Mouse (Mus musculus): Measurements from ENCODE around the gene Flt1. TPM values are rescaled to one million over a fixed set of nuclear protein-coding genes. Genes with fewer than 3 reads are reported as not detected.
"Not testable (repeated sequence)": the region's sequence is repeated elsewhere in the genome, so short reads cannot be mapped to it uniquely, and the experiment has no call there.

Gene Flt1
- polyA plus RNA-seq, 1 experiment from 2014 or later, result 15.6 TPM

DNA sequence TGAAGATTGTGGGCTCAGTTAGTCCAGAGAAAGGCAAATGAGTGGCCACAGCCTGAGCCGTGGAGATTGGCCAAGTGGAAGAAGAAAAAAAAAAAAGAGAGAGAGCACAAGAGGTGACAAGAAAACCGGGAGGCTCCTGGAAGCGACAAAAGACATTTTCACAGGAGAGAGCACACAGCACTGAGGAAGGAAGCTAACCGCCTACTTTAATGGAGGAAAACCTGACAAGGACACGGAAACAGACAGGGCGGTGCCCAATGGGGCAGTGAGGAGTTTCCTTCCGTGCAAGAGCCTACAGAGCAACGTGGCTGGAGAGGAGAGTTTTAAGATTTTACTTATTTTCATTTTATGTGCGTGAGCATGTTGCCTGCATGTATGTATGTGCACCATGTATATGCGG is 107.6 kb downstream of the Flt1 start:
- no peaks in the 10 kb centered on the region for H3K9me3 ChIP-seq
- WGBS, result 89% methylated on average over 10 of the region's 10 CpGs
- no peaks in the 10 kb centered on the region for H3K36me3 ChIP-seq
- no peaks in the 10 kb centered on the region for H3K4me1 ChIP-seq
- H3K27me3 ChIP-seq (replicated peaks), result no peaks in the 10 kb centered on the region
- no peak overlapping the region for H3K4me2 ChIP-seq (replicated peaks)
- H3K4me3 ChIP-seq, result no peak overlapping the region
- ATAC-seq (ENCODE audit: low FRiP score, low read depth), result no peak
- no peak overlapping the region for H3K27ac ChIP-seq
- H3K9ac ChIP-seq, result no peak overlapping the region

- WGBS, result 63% methylated on average over 3 of the region's 3 CpGs
- Histone ChIP-seq H3K4me2 (replicated peaks) (no peak overlapping the region), H3K27me3 (replicated peaks) (no peaks in the 10 kb centered on the region), H3K9me3 (no peaks in the 10 kb centered on the region), H3K27ac (no peak overlapping the region), H3K9ac (no peak overlapping the region), H3K4me1 (no peaks in the 10 kb centered on the region), H3K4me3 (no peak overlapping the region), H3K36me3 (no peaks in the 10 kb centered on the region)
- ATAC-seq (ENCODE audit: low FRiP score, low read depth), result no peak
Measured at GRCm38 (mm10) chr5:147616450-147616849, 109.4 kb downstream of the Flt1 start.

GRCm38 (mm10) chr5:147614659-147615058 is 111.2 kb downstream of the Flt1 start:
- Histone ChIP-seq H3K9me3 (no peaks in the 10 kb centered on the region), H3K36me3 (no peaks in the 10 kb centered on the region), H3K4me1 (no peaks in the 10 kb centered on the region), H3K27me3 (replicated peaks) (no peaks in the 10 kb centered on the region), H3K4me3 (no peak overlapping the region), H3K9ac (no peak overlapping the region), H3K27ac (no peak overlapping the region), H3K4me2 (replicated peaks) (no peak overlapping the region)
- WGBS, result 85% methylated on average over 6 of the region's 6 CpGs
- no peak for ATAC-seq (ENCODE audit: low FRiP score, low read depth)

DNA sequence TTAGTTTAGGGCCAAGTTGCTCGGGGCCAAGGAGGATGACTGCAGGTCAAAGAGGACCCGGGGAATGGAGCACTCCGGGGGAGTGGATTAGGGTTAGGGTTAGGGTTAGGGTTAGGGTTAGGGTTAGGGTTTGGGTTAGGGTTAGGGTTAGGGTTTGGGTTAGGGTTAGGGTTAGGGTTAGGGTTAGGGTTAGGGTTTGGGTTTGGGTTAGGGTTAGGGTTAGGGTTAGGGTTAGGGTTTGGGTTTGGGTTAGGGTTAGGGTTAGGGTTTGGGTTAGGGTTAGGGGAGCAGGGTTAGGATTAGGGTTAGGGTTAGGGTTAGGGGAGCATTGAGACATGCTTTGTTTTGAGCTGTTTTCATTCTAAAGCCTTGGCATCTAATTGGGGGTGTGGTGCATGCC is 114.5 kb downstream of the Flt1 start:
- H3K4me2 ChIP-seq (replicated peaks); H3K27me3 ChIP-seq (replicated peaks); ATAC-seq (ENCODE audit: low FRiP score, low read depth); H3K36me3 ChIP-seq; H3K4me1 ChIP-seq; H3K4me3 ChIP-seq; H3K9me3 ChIP-seq; H3K27ac ChIP-seq; H3K9ac ChIP-seq: not testable (repeated sequence)
- 86% methylated on average over 3 of the region's 3 CpGs for WGBS

- 86% methylated on average over 13 of the region's 13 CpGs for WGBS
- Histone ChIP-seq H3K27me3 (replicated peaks) (no peaks in the 10 kb centered on the region), H3K9ac (no peak overlapping the region), H3K36me3 (no peaks in the 10 kb centered on the region), H3K27ac (no peak overlapping the region), H3K9me3 (no peaks in the 10 kb centered on the region), H3K4me3 (no peak overlapping the region), H3K4me1 (no peaks in the 10 kb centered on the region), H3K4me2 (replicated peaks) (no peak overlapping the region)
- no peak for ATAC-seq (ENCODE audit: low FRiP score, low read depth)
Measured at GRCm38 (mm10) chr5:147607256-147607975, 118.4 kb downstream of the Flt1 start.

GRCm38 (mm10) chr5:147606751-147607150 is 119.1 kb downstream of the Flt1 start:
- no peak overlapping the region for H3K27ac ChIP-seq
- H3K27me3 ChIP-seq (replicated peaks), result no peaks in the 10 kb centered on the region
- ATAC-seq (ENCODE audit: low FRiP score, low read depth), result no peak
- H3K4me2 ChIP-seq (replicated peaks), result no peak overlapping the region
- H3K4me3 ChIP-seq, result no peak overlapping the region
- 83% methylated on average over 13 of the region's 13 CpGs for WGBS
- H3K36me3 ChIP-seq, result no peaks in the 10 kb centered on the region
- H3K4me1 ChIP-seq, result no peaks in the 10 kb centered on the region
- no peak overlapping the region for H3K9ac ChIP-seq
- H3K9me3 ChIP-seq, result no peaks in the 10 kb centered on the region

GRCm38 (mm10) chr5:147601460-147602360 is 124.1 kb downstream of the Flt1 start:
- no peaks in the 10 kb centered on the region for H3K36me3 ChIP-seq
- no peak overlapping the region for H3K4me3 ChIP-seq
- peaks cover 3% of the 10 kb centered on the region; the same call in 1 of the 2 replicates for H3K4me1 ChIP-seq
- no peak overlapping the region for H3K4me2 ChIP-seq (replicated peaks)
- H3K9me3 ChIP-seq, result no peaks in the 10 kb centered on the region
- no peaks in the 10 kb centered on the region for H3K27me3 ChIP-seq (replicated peaks)
- H3K27ac ChIP-seq, result no peak overlapping the region
- WGBS, result 72% methylated on average over 18 of the region's 18 CpGs
- no peak for ATAC-seq (ENCODE audit: low FRiP score, low read depth)
- H3K9ac ChIP-seq, result no peak overlapping the region

DNA sequence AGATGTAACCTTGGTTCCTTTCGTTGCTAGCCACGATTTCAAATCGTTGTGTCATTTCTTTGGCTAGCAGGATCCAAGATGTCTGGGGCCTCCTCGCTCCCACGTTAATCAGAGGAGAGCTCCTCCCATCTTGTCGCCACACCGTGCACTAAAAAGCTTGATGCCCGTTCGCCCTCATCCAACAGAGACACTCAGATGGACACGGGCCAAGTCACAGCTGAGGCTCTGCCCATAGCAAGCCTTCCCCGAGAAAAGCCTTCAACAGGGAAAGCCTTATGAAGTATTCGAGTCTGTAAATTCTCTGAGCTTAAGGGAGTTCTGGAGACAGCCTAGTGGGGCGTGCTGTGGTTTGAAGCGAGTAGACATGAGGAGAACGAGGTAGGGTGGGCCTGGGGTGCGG is 128.0 kb downstream of the Flt1 start:
- no peaks in the 10 kb centered on the region for H3K36me3 ChIP-seq
- no peak overlapping the region for H3K9ac ChIP-seq
- no peak overlapping the region for H3K4me3 ChIP-seq
- no peak overlapping the region for H3K27ac ChIP-seq
- WGBS, result 81% methylated on average over 16 of the region's 16 CpGs
- no peak for ATAC-seq (ENCODE audit: low FRiP score, low read depth)
- H3K9me3 ChIP-seq, result no peaks in the 10 kb centered on the region
- H3K4me1 ChIP-seq, result peaks cover 3% of the 10 kb centered on the region; the same call in 1 of the 2 replicates
- H3K27me3 ChIP-seq (replicated peaks), result no peaks in the 10 kb centered on the region
- H3K4me2 ChIP-seq (replicated peaks), result no peak overlapping the region

- 0 out of 2 replicates have a peak, but pooled peaks cover 5% of the 10 kb centered on the region for H3K4me1 ChIP-seq
- H3K27me3 ChIP-seq (replicated peaks), result no peaks in the 10 kb centered on the region
- no peaks in the 10 kb centered on the region for H3K9me3 ChIP-seq
- no peak overlapping the region for H3K4me2 ChIP-seq (replicated peaks)
- H3K36me3 ChIP-seq, result no peaks in the 10 kb centered on the region
- H3K9ac ChIP-seq, result no peak overlapping the region
- 52% methylated on average over 12 of the region's 12 CpGs for WGBS
- H3K27ac ChIP-seq, result no peak overlapping the region
- ATAC-seq (ENCODE audit: low FRiP score, low read depth), result no peak
- H3K4me3 ChIP-seq, result no peak overlapping the region
Measured at GRCm38 (mm10) chr5:147589814-147590213, 136.0 kb downstream of the Flt1 start.

GRCm38 (mm10) chr5:147585070-147585469 is 140.7 kb downstream of the Flt1 start:
- WGBS, result 87% methylated on average over 1 of the region's 1 CpGs
- no peaks in the 10 kb centered on the region for H3K36me3 ChIP-seq
- H3K27me3 ChIP-seq (replicated peaks), result no peaks in the 10 kb centered on the region
- H3K9ac ChIP-seq, result no peak overlapping the region
- no peak for ATAC-seq (ENCODE audit: low FRiP score, low read depth)
- no peak overlapping the region for H3K4me2 ChIP-seq (replicated peaks)
- H3K9me3 ChIP-seq, result no peaks in the 10 kb centered on the region
- no peak overlapping the region for H3K27ac ChIP-seq
- 0 out of 2 replicates have a peak, but pooled peaks cover 5% of the 10 kb centered on the region for H3K4me1 ChIP-seq
- H3K4me3 ChIP-seq, result no peak overlapping the region

- no peaks in the 10 kb centered on the region for H3K9me3 ChIP-seq
- H3K4me3 ChIP-seq, result no peak overlapping the region
- WGBS, result 81% methylated on average over 9 of the region's 9 CpGs
- H3K4me2 ChIP-seq (replicated peaks), result no peak overlapping the region
- no peaks in the 10 kb centered on the region for H3K27me3 ChIP-seq (replicated peaks)
- no peak for ATAC-seq (ENCODE audit: low FRiP score, low read depth)
- H3K27ac ChIP-seq, result no peak overlapping the region
- H3K36me3 ChIP-seq, result no peaks in the 10 kb centered on the region
- 0 out of 2 replicates have a peak, but pooled peaks cover 1% of the 10 kb centered on the region for H3K4me1 ChIP-seq
- no peak overlapping the region for H3K9ac ChIP-seq
Measured at GRCm38 (mm10) chr5:147584648-147585047, 141.2 kb downstream of the Flt1 start.

- Histone ChIP-seq H3K4me2 (replicated peaks) (no peak overlapping the region), H3K4me1 (no peaks in the 10 kb centered on the region), H3K36me3 (no peaks in the 10 kb centered on the region), H3K27ac (no peak overlapping the region), H3K4me3 (no peak overlapping the region), H3K27me3 (replicated peaks) (no peaks in the 10 kb centered on the region), H3K9me3 (no peaks in the 10 kb centered on the region), H3K9ac (no peak overlapping the region)
- no peak for ATAC-seq (ENCODE audit: low FRiP score, low read depth)
- 47% methylated on average over 14 of the region's 14 CpGs for WGBS
Measured at GRCm38 (mm10) chr5:147583702-147584298, 142.0 kb downstream of the Flt1 start.

All from neural tube, embryonic 12.5 days (tissue).